ENCODE assay signal across 8 mouse cellular contexts in genomic region chr2:35620364-35621224, GRCm38 (mm10).
DNase-seq lines count a peak whose midpoint lies in the region; ATAC-seq and TF ChIP-seq lines count a peak whose summit lies in the region.

No protein-coding gene starts in this region.

- peak; percentile 39; the same call in 1 of the 2 replicates for ATAC-seq in heart, embryonic 13.5 days (ENCODE audit: extremely low read depth, insufficient number of reproducible peaks, low FRiP score, low TSS enrichment)
- no peak for ATAC-seq in heart, postnatal 0 days (ENCODE audit: insufficient read depth, low read depth)
- ATAC-seq in midbrain, embryonic 13.5 days = peak; percentile 46

- peak overlapping the region; percentile 39 for H3K4me3 ChIP-seq in heart, embryonic 13.5 days
- H3K4me3 ChIP-seq in heart, postnatal 0 days (ENCODE audit: low read depth, low read length) = peak overlapping the region; percentile 8; the same call in 1 of the 2 replicates
- no peak overlapping the region for H3K4me3 ChIP-seq in midbrain, embryonic 13.5 days (replicated peaks)

- peak overlapping the region; percentile 81 for H3K27ac ChIP-seq in heart, embryonic 13.5 days (replicated peaks)
- no peak overlapping the region for H3K27ac ChIP-seq in heart, postnatal 0 days (ENCODE audit: low read depth)
- no peak overlapping the region for H3K27ac ChIP-seq in midbrain, embryonic 13.5 days

- H3K4me2 ChIP-seq in heart, embryonic 13.5 days = peak overlapping the region; percentile 67
- H3K4me2 ChIP-seq in heart, postnatal 0 days (ENCODE audit: low read depth, low read length) = peak overlapping the region; percentile 38
- H3K4me2 ChIP-seq in midbrain, embryonic 13.5 days (replicated peaks) = peak overlapping the region; percentile 37

- no peak for DNase-seq in heart, adult 9 months (ENCODE audit: low spot score in 2 of 2)
- DNase-seq in embryo, embryonic 10 days (ENCODE audit: low spot score) = peak; percentile 83
- no peak for DNase-seq in heart, postnatal 0 days (ENCODE audit: low spot score)
- DNase-seq in spleen, postnatal 36 days (ENCODE audit: low spot score in 2 of 2) = no peak
- no peak for DNase-seq in left cerebral cortex, adult 11 months (ENCODE audit: low spot score)
- no peak for DNase-seq in c-Kit-positive CD71-positive TER-119-positive erythroid progenitor cells, embryonic 14.5 days (ENCODE audit: low spot score)

- H3K9me3 ChIP-seq in heart, embryonic 13.5 days = no peaks in the 10 kb centered on the region
- no peaks in the 10 kb centered on the region for H3K9me3 ChIP-seq in heart, postnatal 0 days (replicated peaks; ENCODE audit: control insufficient read depth, low read length)
- no peaks in the 10 kb centered on the region for H3K9me3 ChIP-seq in midbrain, embryonic 13.5 days

- peaks cover 9% of the 10 kb centered on the region for H3K36me3 ChIP-seq in heart, embryonic 13.5 days
- no peaks in the 10 kb centered on the region for H3K36me3 ChIP-seq in heart, postnatal 0 days (replicated peaks; ENCODE audit: control insufficient read depth, insufficient read depth, low read length)
- no peaks in the 10 kb centered on the region for H3K36me3 ChIP-seq in midbrain, embryonic 13.5 days

- peak overlapping the region; percentile 71 for H3K9ac ChIP-seq in heart, embryonic 13.5 days
- H3K9ac ChIP-seq in heart, postnatal 0 days (replicated peaks; ENCODE audit: low read depth, low read length) = no peak overlapping the region
- H3K9ac ChIP-seq in midbrain, embryonic 13.5 days (replicated peaks) = no peak overlapping the region

- H3K4me1 ChIP-seq in heart, embryonic 13.5 days = peaks cover 98% of the 10 kb centered on the region
- peaks cover 53% of the 10 kb centered on the region for H3K4me1 ChIP-seq in heart, postnatal 0 days (ENCODE audit: control insufficient read depth, insufficient read depth)
- peaks cover 59% of the 10 kb centered on the region for H3K4me1 ChIP-seq in midbrain, embryonic 13.5 days (replicated peaks)

- whole genome bisulfite sequencing in heart, embryonic 13.5 days = 13% methylated on average over 7 of the region's 7 CpGs
- 27% methylated on average over 7 of the region's 7 CpGs for WGBS in heart, postnatal 0 days
- WGBS in midbrain, embryonic 13.5 days = 21% methylated on average over 7 of the region's 7 CpGs

- no peak for TF ChIP-seq EP300 in heart, postnatal 0 days (IDR thresholded peaks at IDR 0.05; ENCODE audit: low read depth)

- H3K27me3 ChIP-seq in heart, embryonic 13.5 days (replicated peaks) = no peaks in the 10 kb centered on the region
- H3K27me3 ChIP-seq in heart, postnatal 0 days (ENCODE audit: control insufficient read depth, insufficient read depth, low read length) = no peaks in the 10 kb centered on the region
- H3K27me3 ChIP-seq in midbrain, embryonic 13.5 days = peaks cover 5% of the 10 kb centered on the region; the same call in 1 of the 2 replicates

- no peak for TF ChIP-seq CTCF in heart, postnatal 0 days (IDR thresholded peaks at IDR 0.05; ENCODE audit: low read depth)
